Mouse (Mus musculus): Measurements from ENCODE around the gene Slc13a2. TPM values are rescaled to one million over a fixed set of nuclear protein-coding genes. Genes with fewer than 3 reads are reported as not detected.

The Slc13a2 gene
- polyA plus RNA-seq (2015; fragmentation: Nextera tagmentation; extraction: Ambion mirVana) = 0.15 and 0.47 TPM in 2 replicates

DNA sequence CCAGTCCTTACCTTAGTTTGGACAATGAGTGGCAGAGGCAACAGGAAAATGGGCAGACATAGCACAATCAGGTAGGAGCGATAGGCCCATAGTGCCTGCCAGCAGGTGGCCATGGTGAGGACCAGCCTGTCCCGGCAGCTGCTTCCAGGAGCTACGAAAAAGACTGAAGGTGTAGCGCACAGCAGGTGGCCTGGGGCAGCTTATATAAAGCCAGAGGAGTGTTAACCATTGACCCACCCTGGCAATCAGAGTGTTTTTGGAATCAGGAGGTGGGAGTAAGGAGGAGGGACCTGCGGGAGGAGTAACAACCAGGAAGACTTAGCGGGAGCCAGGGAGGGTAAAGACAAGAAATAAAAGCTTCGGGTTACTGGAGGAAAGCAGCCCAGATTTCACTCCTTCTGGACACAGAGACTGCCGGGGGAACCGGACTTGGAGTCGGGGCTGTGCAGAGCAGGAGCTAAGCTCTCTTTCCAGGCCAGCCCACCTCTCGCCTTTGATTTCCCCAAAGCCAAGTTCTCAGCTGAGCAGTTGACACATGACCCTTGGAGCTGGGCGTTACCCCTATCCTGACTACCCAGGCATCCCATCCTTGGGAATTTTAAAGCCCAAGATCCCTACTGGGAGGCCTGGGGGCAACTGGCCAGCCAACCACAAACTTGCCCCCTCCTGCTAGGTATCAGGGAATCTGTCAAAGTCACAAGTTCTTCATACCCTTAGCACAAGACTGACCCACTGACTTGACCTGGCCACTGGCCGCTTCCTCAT, at the start of gene Slc13a2:
Slc13a2 (minus strand) TSS at position 163 of the 765 bp plus-strand sequence.
- Histone ChIP-seq H3K27ac (ENCODE audit: low read length) (no peak within 1 kb of the TSS), H3K9me3 (ENCODE audit: control insufficient read depth, low read length) (no peaks in the 10 kb centered on the region)
- WGBS = 20% methylated on average over 13 of the region's 13 CpGs

DNA sequence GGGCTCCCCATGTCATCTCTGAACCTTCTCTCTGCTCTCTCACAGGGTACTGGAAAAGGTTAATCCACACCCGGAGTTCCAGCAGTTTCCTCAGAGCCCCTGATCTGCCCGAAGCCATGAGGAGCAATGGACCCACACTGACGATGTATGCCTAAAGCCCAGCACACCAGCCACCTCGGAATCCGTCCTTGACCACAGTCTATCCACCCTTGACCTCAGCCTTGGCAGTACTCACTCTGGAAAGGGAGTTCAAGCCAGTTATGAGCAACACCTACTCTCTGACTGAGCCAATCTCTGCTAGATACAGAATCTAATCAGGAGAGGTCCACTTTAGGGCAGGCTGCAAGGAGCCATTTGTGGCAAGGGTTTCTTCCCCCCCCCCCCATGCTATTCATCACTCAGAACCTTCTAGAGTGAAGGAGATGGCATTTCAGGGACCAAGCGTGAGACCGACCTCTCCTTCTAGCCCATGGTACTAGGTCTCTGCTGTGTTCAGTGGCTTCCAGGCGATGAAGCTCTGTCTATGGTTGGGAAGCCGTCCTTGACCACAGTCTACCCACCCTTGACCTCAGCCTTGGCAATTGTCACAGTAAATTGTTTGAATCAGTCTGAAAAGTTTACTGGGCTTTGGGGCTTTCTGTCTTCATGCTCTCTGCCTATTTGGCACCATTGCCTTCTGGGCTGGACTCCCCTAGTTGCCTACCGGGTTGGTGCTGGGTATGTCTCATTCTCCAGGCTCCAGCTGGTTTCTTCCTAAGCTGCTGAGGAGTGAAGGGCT, 49.5 kb upstream of the Slc13a2 start:
- Histone ChIP-seq H3K4me2 (ENCODE audit: low read depth, low read length) (no peak overlapping the region), H3K27ac (ENCODE audit: low read length) (no peak overlapping the region), H3K4me1 (replicated peaks; ENCODE audit: control insufficient read depth, insufficient read depth, low read length) (peaks cover under 1% of the 10 kb centered on the region), H3K9ac (ENCODE audit: low read length) (no peak overlapping the region), H3K27me3 (ENCODE audit: control insufficient read depth, insufficient read depth, low read depth, low read length) (no peaks in the 10 kb centered on the region), H3K36me3 (ENCODE audit: control insufficient read depth, insufficient read depth, low read length) (no peaks in the 10 kb centered on the region), H3K9me3 (ENCODE audit: control insufficient read depth, low read length) (no peaks in the 10 kb centered on the region), H3K4me3 (ENCODE audit: low read length) (no peak overlapping the region)
- ATAC-seq (ENCODE audit: low read depth) = no peak
- 82% methylated on average over 10 of the region's 10 CpGs for WGBS

More for the DNA sequence above, at the start of gene Slc13a2:
- Histone ChIP-seq H3K4me1 (replicated peaks; ENCODE audit: control insufficient read depth, insufficient read depth, low read length) (no peaks in the 10 kb centered on the region), H3K4me2 (ENCODE audit: low read depth, low read length) (no peak within 1 kb of the TSS), H3K36me3 (ENCODE audit: control insufficient read depth, insufficient read depth, low read length) (no peaks in the 10 kb centered on the region), H3K4me3 (ENCODE audit: low read length) (no peak within 1 kb of the TSS), H3K9ac (ENCODE audit: low read length) (no peak within 1 kb of the TSS), H3K27me3 (ENCODE audit: control insufficient read depth, insufficient read depth, low read depth, low read length) (0 out of 2 replicates have a peak, but pooled peaks cover 2% of the 10 kb centered on the region)
- no peak for ATAC-seq (ENCODE audit: low read depth)

DNA sequence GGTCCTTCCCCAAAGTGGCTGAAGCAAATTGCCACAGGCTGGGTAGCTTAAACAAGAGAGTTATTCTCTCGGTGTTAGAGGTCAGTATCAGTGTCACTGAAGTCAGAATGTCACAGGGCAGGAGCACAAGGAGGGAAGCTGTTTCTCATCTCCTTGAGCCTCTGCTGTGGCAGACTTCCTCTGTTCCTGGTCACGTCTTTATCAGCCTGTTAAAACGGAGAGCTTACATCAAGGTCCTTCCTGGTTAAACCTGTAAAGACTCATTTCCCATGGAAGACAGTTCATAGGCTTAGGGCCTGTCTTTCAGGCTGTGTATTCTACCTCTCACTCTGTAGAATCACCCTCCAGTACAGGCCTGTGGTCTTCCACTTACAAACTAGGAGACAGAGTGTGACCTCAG, 45.9 kb upstream of the Slc13a2 start:
- no peak overlapping the region for H3K4me3 ChIP-seq (ENCODE audit: low read length)
- no peak overlapping the region for H3K4me2 ChIP-seq (ENCODE audit: low read depth, low read length)
- no peaks in the 10 kb centered on the region for H3K27me3 ChIP-seq (ENCODE audit: control insufficient read depth, insufficient read depth, low read depth, low read length)
- 42% methylated on average over 3 of the region's 3 CpGs for WGBS
- ATAC-seq (ENCODE audit: low read depth) = no peak
- H3K4me1 ChIP-seq (replicated peaks; ENCODE audit: control insufficient read depth, insufficient read depth, low read length) = peaks cover 11% of the 10 kb centered on the region
- H3K9me3 ChIP-seq (ENCODE audit: control insufficient read depth, low read length) = no peaks in the 10 kb centered on the region
- H3K27ac ChIP-seq (ENCODE audit: low read length) = no peak overlapping the region
- H3K36me3 ChIP-seq (ENCODE audit: control insufficient read depth, insufficient read depth, low read length) = no peaks in the 10 kb centered on the region
- H3K9ac ChIP-seq (ENCODE audit: low read length) = no peak overlapping the region

DNA sequence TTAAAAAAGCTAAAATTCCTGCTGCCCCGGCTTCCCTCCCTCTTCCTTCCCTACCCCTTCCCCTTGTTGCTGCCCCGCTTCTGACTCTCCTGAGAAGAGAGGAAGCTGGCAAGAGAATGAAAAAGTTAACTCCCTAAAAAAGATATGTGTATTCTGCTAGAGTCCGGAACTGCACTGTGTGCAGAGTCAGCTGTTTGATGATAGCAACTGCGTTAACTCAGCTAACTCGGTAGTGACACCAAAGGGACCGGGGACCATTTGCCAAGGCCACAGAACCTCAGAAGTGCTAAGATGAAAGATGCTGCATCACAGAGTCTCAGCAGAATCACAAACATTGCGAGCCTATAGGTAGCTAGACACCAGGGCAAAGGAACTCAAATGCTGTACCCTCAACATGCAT, 45.5 kb upstream of the Slc13a2 start:
- WGBS = 73% methylated on average over 7 of the region's 7 CpGs
- no peak for ATAC-seq (ENCODE audit: low read depth)
- Histone ChIP-seq H3K4me3 (ENCODE audit: low read length) (no peak overlapping the region), H3K4me1 (replicated peaks; ENCODE audit: control insufficient read depth, insufficient read depth, low read length) (peaks cover 11% of the 10 kb centered on the region), H3K9me3 (ENCODE audit: control insufficient read depth, low read length) (no peaks in the 10 kb centered on the region), H3K36me3 (ENCODE audit: control insufficient read depth, insufficient read depth, low read length) (no peaks in the 10 kb centered on the region), H3K4me2 (ENCODE audit: low read depth, low read length) (no peak overlapping the region), H3K27me3 (ENCODE audit: control insufficient read depth, insufficient read depth, low read depth, low read length) (no peaks in the 10 kb centered on the region), H3K27ac (ENCODE audit: low read length) (no peak overlapping the region), H3K9ac (ENCODE audit: low read length) (no peak overlapping the region)

DNA sequence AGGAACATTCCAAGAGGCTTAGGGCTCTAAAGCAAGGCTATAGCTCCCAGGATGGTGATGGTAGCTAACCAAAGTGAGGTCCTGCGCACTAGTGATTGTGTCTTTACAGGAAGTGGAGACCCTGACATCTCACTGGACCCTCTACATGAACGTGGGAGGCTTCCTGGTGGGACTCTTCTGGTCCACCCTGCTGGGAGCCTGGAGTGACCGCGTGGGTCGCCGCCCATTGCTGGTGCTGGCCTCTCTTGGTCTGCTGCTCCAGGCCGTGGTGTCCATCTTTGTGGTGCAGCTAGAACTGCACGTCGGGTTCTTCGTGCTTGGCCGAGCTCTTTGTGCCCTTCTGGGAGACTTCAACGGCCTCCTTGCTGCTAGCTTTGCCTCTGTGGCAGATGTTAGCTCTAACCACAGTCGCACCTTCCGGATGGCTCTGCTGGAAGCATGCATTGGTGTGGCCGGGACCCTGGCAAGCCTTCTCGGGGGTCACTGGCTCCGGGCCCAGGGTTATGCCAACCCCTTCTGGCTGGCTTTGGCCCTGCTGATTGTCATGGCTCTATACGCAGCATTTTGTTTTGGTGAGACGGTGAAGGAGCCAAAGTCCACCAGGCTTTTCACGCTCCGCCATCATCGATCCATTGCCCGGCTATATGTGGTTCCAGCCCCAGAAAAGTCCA, 44.4 kb upstream of the Slc13a2 start:
- peak overlapping the region; percentile 80 for H3K9ac ChIP-seq (ENCODE audit: low read length)

DNA sequence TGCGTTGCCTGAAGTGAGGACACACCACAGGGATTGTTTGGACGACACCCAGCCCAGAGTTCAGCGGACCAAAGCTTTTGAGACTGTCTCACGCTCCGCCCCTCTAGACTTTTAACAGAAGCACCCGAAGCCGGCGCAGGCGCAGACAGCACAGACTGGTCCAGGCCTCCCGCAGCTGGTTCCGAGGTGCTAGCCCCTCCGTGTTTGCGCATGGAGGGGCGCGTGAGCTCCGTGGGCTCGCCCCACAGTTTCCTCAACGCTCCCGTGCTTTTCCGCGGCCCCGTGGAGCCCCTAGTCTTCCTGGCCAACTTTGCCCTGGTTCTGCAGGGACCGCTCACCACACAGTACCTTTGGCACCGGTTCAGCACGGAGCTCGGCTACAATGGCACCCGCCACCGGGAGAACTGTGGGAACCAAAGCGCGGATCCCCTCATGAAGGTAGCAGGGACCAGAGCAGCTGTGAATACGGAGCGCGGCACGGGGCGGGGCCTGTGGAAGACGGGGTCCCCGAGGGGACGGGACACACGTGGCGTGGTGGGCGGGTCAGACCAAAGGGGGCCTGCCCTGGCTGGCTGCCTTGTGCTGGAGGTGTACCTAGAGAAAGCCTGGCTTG, 43.7 kb upstream of the Slc13a2 start, which contains the start of gene Slc46a1:
Slc46a1 (plus strand) TSS at position 130 of the 613 bp plus-strand sequence.
- Histone ChIP-seq H3K27ac (ENCODE audit: low read length) (peak within 1 kb of the TSS; percentile 90), H3K4me1 (replicated peaks; ENCODE audit: control insufficient read depth, insufficient read depth, low read length) (peaks cover 11% of the 10 kb centered on the region), H3K4me3 (ENCODE audit: low read length) (peak within 1 kb of the TSS; percentile 70), H3K36me3 (ENCODE audit: control insufficient read depth, insufficient read depth, low read length) (no peaks in the 10 kb centered on the region), H3K4me2 (ENCODE audit: low read depth, low read length) (peak within 1 kb of the TSS; percentile 73), H3K9me3 (ENCODE audit: control insufficient read depth, low read length) (no peaks in the 10 kb centered on the region), H3K27me3 (ENCODE audit: control insufficient read depth, insufficient read depth, low read depth, low read length) (no peaks in the 10 kb centered on the region), H3K9ac (ENCODE audit: low read length) (peak within 1 kb of the TSS; percentile 80)
- ATAC-seq (ENCODE audit: low read depth) = peak; percentile 97
- under 1% methylated on average over 41 of the region's 41 CpGs for WGBS

More for the DNA sequence above, 44.4 kb upstream of the Slc13a2 start:
- Histone ChIP-seq H3K9me3 (ENCODE audit: control insufficient read depth, low read length) (no peaks in the 10 kb centered on the region), H3K27ac (ENCODE audit: low read length) (peak overlapping the region; percentile 90; the same call in 1 of the 2 replicates), H3K27me3 (ENCODE audit: control insufficient read depth, insufficient read depth, low read depth, low read length) (no peaks in the 10 kb centered on the region), H3K4me1 (replicated peaks; ENCODE audit: control insufficient read depth, insufficient read depth, low read length) (peaks cover 11% of the 10 kb centered on the region), H3K36me3 (ENCODE audit: control insufficient read depth, insufficient read depth, low read length) (no peaks in the 10 kb centered on the region), H3K4me3 (ENCODE audit: low read length) (peak overlapping the region; percentile 70), H3K4me2 (ENCODE audit: low read depth, low read length) (peak overlapping the region; percentile 73)
- WGBS = 70% methylated on average over 23 of the region's 23 CpGs
- no peak; the same call in none of the 2 replicates for ATAC-seq (ENCODE audit: low read depth)

DNA sequence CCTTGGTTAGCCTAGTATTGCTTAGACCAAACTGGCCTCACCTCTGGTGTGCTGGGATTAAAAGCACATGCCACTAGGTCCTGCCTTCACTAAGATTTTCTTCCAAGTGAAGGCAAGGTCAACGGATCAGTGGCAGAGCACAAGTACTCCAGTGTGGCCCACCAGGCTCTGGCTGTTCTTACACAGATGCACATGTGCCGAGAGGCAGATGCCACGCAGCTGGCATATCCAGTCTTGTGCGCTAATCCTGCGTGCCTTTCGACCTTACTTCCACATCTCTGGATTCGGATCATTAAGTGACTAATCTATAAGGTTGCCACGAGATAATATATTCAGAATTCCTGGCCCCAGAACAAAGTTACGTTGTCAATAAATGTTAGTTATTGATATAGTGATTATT, 43.1 kb upstream of the Slc13a2 start:
- Histone ChIP-seq H3K27ac (ENCODE audit: low read length) (no peak overlapping the region), H3K9me3 (ENCODE audit: control insufficient read depth, low read length) (no peaks in the 10 kb centered on the region), H3K27me3 (ENCODE audit: control insufficient read depth, insufficient read depth, low read depth, low read length) (no peaks in the 10 kb centered on the region), H3K4me2 (ENCODE audit: low read depth, low read length) (peak overlapping the region; percentile 73), H3K4me1 (replicated peaks; ENCODE audit: control insufficient read depth, insufficient read depth, low read length) (peaks cover 11% of the 10 kb centered on the region), H3K9ac (ENCODE audit: low read length) (peak overlapping the region; percentile 80), H3K36me3 (ENCODE audit: control insufficient read depth, insufficient read depth, low read length) (no peaks in the 10 kb centered on the region), H3K4me3 (ENCODE audit: low read length) (peak overlapping the region; percentile 70)
- 19% methylated on average over 9 of the region's 9 CpGs for WGBS
- ATAC-seq (ENCODE audit: low read depth) = no peak

DNA sequence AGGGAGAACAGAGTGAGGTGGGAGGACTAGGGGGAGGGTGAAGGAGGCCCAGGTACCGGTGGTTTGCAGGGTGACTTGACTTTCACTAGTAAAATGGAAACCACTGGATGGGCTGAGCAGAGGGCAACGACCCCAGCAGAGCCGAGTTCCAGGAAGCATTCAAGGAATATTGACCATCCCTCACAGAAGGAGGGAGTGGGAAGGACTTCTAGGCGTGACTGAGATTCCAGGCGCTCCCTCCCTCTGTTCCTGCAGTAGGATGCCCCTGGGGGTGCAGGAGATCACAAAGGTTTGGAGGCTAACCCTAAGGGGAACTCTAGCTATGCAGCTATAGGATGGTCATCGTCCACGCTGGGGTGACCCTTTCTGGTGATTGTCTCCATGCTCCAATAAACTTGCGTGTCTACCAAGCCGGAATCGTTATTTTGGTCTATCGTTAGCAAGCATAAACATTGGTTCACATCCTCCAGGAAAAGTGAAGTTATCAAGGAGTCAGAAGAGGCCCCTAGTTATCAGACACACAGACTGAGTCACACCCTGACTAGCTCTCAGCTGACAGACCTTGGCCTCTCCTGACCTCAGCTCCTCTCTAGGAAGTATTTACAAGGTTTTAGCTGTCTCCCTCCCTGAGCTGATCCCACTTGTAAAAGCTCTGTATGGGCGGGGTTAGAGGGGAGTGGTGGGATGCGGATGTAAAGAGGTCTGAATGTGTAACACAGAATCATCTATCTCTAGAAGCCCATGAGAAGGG, 41.4 kb upstream of the Slc13a2 start:
- H3K9me3 ChIP-seq (ENCODE audit: control insufficient read depth, low read length) = no peaks in the 10 kb centered on the region
- peaks cover 11% of the 10 kb centered on the region for H3K4me1 ChIP-seq (replicated peaks; ENCODE audit: control insufficient read depth, insufficient read depth, low read length)
- H3K36me3 ChIP-seq (ENCODE audit: control insufficient read depth, insufficient read depth, low read length) = no peaks in the 10 kb centered on the region
- no peak overlapping the region for H3K27ac ChIP-seq (ENCODE audit: low read length)
- 43% methylated on average over 13 of the region's 13 CpGs for WGBS
- no peak overlapping the region for H3K9ac ChIP-seq (ENCODE audit: low read length)
- H3K27me3 ChIP-seq (ENCODE audit: control insufficient read depth, insufficient read depth, low read depth, low read length) = no peaks in the 10 kb centered on the region
- ATAC-seq (ENCODE audit: low read depth) = no peak
- no peak overlapping the region for H3K4me2 ChIP-seq (ENCODE audit: low read depth, low read length)
- no peak overlapping the region for H3K4me3 ChIP-seq (ENCODE audit: low read length)

Data from lung, embryonic 16.5 days (tissue).